Mouse (Mus musculus): ENCODE results near the gene Dtnb. TPM values are rescaled to one million over a fixed set of nuclear protein-coding genes. Genes with fewer than 3 reads are reported as not detected.

Dtnb gene
- total RNA-seq, 2 experiments from 2014 or later, result 14.3 to 27.7 TPM

GRCm38 (mm10) chr12:3764191-3764804, 192.1 kb downstream of the Dtnb start:
- ATAC-seq (replicated peaks; ENCODE audit: poor library complexity, severe bottlenecking), result no peak

- no peak for ATAC-seq (replicated peaks; ENCODE audit: poor library complexity, severe bottlenecking)
Measured at GRCm38 (mm10) chr12:3767360-3767759, 195.2 kb downstream of the Dtnb start.

DNA sequence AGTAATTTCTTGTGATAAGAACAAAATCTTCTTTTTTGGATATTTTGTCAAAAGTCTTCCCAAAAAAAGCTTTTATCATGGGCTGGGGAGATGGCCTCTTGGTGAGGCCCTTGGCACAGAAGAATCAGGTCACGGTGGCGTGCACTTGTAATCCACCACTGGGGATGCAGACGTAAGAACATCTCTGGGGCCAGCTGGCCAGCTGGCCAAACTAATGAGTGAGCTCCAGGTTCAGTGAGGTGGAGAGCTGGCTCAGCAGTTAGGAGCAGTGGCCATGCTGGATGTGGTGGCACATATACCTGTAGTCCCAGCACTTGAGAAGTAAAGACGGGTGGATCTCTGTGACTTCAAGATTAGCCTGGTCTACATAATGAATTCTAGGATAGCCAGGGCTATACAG, 196.2 kb downstream of the Dtnb start:
- ATAC-seq (replicated peaks; ENCODE audit: poor library complexity, severe bottlenecking), result no peak

DNA sequence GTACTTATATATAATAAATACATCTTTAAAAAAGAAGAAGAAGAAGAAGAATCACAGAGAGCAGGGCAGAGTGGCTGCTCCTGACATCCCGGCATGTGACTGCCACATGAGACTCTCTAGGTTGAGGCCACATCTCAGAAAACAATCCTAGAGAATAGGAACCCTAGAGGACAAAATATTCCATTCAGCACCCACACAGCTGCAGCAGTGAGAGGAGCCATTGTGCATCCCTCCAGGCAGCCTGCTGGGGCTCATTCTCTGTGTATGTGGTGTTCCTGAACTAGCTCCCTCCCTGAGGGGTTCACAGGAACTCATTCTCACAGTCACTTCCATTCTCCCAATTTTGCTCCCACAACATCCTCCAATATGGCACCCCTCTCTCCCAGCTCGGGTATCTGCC, 198.4 kb downstream of the Dtnb start:
- ATAC-seq (replicated peaks; ENCODE audit: poor library complexity, severe bottlenecking), result no peak

GRCm38 (mm10) chr12:3771080-3771479, 198.9 kb downstream of the Dtnb start:
- peak; percentile 80 for ATAC-seq (replicated peaks; ENCODE audit: poor library complexity, severe bottlenecking)

GRCm38 (mm10) chr12:3773643-3774042, 201.5 kb downstream of the Dtnb start:
- ATAC-seq (replicated peaks; ENCODE audit: poor library complexity, severe bottlenecking), result no peak

GRCm38 (mm10) chr12:3776015-3776414, 203.8 kb downstream of the Dtnb start:
- peak; percentile 35; the same call in 1 of the 2 replicates for ATAC-seq (replicated peaks; ENCODE audit: poor library complexity, severe bottlenecking)

GRCm38 (mm10) chr12:3777682-3778081, 205.5 kb downstream of the Dtnb start:
- no peak for ATAC-seq (replicated peaks; ENCODE audit: poor library complexity, severe bottlenecking)

DNA sequence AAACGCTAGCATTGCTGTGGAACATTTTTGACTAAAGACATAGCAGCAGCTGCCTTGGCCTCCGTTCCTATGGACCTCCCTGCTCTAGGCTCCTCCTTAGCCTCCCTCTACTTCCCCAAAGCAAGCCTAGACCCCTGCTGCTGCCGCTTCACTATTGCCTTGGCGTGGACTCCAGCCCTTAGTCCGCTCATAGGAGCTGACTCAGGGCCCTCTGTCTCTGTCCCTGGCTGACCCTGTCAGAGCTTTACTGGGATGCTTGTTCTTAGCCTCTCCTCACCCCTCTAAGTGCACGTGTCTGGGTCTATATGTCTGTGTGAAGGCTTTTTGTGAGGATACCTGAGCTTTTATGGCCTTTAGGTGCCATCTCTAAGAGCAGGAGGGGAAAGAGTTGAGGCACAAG, 206.1 kb downstream of the Dtnb start:
- no peak for ATAC-seq (replicated peaks; ENCODE audit: poor library complexity, severe bottlenecking)

DNA sequence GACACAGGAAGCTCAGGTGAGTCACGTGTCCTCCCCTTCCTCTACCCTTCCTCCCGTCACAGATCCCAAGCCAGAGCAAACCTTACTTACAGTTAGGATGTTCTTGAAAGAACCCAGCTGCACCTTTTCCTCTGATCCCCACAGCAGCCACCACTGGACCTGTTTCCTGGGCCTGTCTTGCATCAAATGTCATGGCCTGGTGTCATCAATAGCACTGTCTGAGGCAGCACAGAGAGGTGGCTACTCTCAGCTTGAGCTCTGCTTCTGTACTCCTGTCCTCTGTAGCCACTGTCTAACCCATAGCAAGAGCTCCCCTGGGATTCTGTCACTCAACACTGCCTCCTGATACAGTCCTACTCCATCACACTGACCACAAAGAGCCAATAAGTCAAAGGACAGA, 207.5 kb downstream of the Dtnb start:
- no peak for ATAC-seq (replicated peaks; ENCODE audit: poor library complexity, severe bottlenecking)

DNA sequence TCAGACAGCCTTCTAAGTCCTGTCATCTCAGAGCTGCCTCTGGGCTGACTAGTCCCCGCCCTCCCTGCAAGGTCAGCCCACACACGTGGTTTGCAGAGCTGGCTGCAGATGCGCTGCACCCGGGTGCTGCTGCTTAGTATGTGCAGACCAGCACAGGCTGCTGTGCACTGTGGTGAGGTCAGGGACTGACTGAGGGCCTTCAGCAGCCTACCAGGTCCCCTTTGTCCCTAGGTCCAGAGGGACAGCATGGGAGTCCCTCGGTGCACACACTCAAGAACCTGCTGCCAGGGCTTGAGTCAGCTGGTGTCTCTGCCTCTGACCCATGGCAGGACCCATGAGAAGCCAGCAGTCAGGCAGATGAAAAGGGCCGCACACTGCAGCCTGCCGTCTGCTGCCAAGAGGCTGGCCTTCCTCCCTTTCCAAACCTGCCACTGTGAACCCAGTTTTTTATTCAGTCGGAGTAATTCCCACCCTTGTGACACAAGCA, 208.3 kb downstream of the Dtnb start:
- peak; percentile 61 for ATAC-seq (replicated peaks; ENCODE audit: poor library complexity, severe bottlenecking)

GRCm38 (mm10) chr12:3780931-3781471, 208.8 kb downstream of the Dtnb start:
- ATAC-seq (replicated peaks; ENCODE audit: poor library complexity, severe bottlenecking), result peak; percentile 22

- ATAC-seq (replicated peaks; ENCODE audit: poor library complexity, severe bottlenecking), result peak; percentile 95
Measured at GRCm38 (mm10) chr12:3781482-3781881, 209.3 kb downstream of the Dtnb start.

DNA sequence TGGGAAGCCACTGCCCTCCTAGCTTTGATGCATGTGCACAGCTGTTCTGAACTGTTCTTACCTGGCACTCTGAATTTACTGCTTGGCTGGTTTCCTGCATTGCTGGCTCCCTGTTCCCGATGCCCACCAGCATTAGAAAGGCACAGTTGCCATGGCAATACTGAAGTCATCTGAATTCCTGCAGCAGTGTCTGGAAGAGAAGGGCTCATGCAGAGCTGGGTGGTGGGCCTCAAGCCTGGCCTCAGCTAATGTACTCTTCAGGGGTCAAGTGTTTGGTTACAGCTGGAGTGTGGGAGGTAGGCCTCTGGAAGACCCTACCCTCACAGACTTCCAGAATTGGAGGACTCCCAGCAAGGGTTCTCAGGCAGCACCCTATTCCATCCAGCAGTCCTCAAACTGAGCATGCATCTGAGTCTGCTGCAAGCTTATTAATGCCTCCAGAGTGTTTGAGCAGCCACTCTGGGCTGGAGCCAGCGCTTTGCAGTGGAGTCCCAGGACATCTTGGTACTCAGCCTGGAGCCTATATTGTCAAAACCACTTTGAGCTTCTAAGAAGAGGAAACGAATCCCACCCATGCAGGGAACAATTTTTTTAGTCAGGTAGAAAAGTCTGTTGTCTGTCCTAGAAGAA, 211.1 kb downstream of the Dtnb start:
- ATAC-seq (replicated peaks; ENCODE audit: poor library complexity, severe bottlenecking), result no peak

GRCm38 (mm10) chr12:3784258-3784657, 212.1 kb downstream of the Dtnb start:
- no peak for ATAC-seq (replicated peaks; ENCODE audit: poor library complexity, severe bottlenecking)

GRCm38 (mm10) chr12:3784729-3785128, 212.5 kb downstream of the Dtnb start:
- no peak for ATAC-seq (replicated peaks; ENCODE audit: poor library complexity, severe bottlenecking)

DNA sequence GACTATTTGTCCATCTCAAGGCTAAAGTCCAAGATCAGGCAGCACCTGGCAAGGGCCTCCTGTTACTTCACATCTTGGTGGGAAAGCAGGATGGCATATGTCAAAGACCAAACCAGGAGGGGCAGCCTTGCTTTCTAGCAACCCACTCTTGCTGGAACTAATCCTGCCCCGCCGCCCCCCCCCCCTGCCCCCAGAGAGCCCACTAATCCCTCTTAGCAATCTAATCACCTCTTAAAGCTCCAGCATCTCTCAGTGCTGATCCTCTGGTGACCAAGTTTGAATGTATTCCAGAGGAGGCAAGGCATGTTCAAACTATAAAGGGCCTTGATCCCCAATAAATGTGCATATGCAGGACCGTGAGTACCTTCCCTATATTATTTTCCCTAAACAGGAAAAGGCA, 214.9 kb downstream of the Dtnb start:
- ATAC-seq (replicated peaks; ENCODE audit: poor library complexity, severe bottlenecking), result no peak

DNA sequence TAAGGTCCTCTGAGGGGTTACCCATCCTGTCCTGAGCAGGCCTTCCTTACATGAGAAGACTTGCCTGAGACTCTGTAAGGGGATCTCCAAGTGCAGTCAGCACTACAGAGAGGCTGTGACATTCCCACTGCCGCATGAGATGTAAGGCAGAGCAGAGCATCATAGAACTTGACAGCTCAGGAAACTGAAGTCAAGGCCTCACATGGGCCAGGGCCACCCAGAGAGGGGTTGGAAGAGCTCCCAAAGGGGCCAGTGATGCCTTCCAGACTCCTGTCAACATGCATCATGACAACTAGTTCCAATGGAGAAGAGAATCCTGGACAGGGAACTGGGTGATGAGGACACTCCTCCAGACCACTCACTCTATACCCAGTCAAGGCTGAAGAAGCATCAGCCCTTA, 215.4 kb downstream of the Dtnb start:
- ATAC-seq (replicated peaks; ENCODE audit: poor library complexity, severe bottlenecking), result no peak

GRCm38 (mm10) chr12:3788421-3789051, 216.4 kb downstream of the Dtnb start:
- no peak for ATAC-seq (replicated peaks; ENCODE audit: poor library complexity, severe bottlenecking)

DNA sequence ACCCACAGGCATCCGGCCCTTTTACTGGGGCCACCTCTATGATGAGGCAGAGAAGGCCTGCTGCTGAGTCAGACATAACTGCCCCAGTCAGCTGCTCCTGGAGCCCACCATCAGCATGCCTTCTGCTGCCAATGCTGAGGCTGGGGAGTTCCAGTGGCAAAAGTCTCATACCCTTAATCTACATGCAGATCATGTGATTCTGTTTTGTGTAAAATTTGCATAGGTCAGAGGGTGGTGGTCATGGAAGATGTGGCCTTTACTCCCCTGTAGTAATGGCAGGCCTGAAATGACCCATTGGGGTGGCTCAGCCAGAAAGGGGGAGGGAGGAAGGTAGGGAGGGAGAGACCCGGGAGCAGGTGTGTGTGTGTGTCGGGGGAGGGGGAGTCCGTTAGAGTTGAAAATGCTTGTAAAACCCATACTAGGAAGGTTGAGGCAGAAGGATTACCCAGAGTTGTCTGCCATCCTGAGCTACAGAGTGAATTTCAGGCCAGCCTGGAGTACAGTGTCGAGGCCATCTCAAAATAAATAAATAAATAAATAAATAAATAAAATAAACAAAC, 217.5 kb downstream of the Dtnb start:
- no peak for ATAC-seq (replicated peaks; ENCODE audit: poor library complexity, severe bottlenecking)

DNA sequence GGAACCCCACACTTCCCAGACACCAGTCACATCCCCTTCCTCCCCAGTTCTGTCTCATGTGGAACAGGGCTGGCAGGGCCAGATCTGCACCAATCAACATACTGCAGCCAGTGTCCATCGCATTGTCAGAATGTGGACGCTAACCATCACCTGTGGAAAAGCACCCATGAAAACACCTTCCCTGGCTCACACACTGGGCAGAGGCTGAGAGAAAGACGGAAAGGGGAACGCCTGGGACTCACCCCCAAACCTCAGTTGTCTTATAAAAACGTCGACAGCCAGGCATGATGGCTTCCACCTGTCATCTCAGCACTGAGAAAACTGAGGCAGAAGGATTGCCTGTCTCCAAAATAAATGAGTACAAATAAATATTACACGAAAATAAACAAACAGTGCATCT, 219.1 kb downstream of the Dtnb start:
- ATAC-seq (replicated peaks; ENCODE audit: poor library complexity, severe bottlenecking), result peak; percentile 8; the same call in 1 of the 2 replicates

Measured in granulocyte monocyte progenitor cell, adult 5-6 weeks (primary cell).